Mouse (Mus musculus): ENCODE measurements around the gene Mb. TPM values are rescaled to one million over a fixed set of nuclear protein-coding genes. Genes with fewer than 3 reads are reported as not detected.

The Mb gene
- total and polyA plus RNA-seq, 3 experiments: not detected

GRCm38 (mm10) chr15:77018740-77019340 is 31.6 kb downstream of the Mb start:
- Histone ChIP-seq H3K4me1 (ENCODE audit: control insufficient read depth in 1 of 2, insufficient read depth in 2 of 2, low read length in 2 of 2) (no peaks in the 10 kb centered on the region), H3K9me3 (replicated peaks; ENCODE audit: insufficient read depth, low read length) (no peaks in the 10 kb centered on the region), H3K4me3 (ENCODE audit: control insufficient read depth in 1 of 2, insufficient read depth in 1 of 2, low read depth in 2 of 2, low read length in 2 of 2) (no peak overlapping the region), H3K79me2 (ENCODE audit: control insufficient read depth, insufficient read depth, low read length, poor library complexity) (no peaks in the 10 kb centered on the region), H3K36me3 (ENCODE audit: control insufficient read depth in 1 of 2, insufficient read depth in 2 of 2, low read length in 2 of 2) (no peaks in the 10 kb centered on the region), H3K9ac (ENCODE audit: control insufficient read depth, low read depth, low read length, poor library complexity, severe bottlenecking) (no peak overlapping the region), H3K27ac (ENCODE audit: control insufficient read depth, low read depth, low read length) (no peak overlapping the region), H3K27me3 (ENCODE audit: control insufficient read depth in 1 of 2, insufficient read depth in 2 of 2, low read length in 2 of 2) (no peaks in the 10 kb centered on the region; a peak in 1 of 4 replicates)
- peak; percentile 47 for DNase-seq (ENCODE audit: low read depth, low spot score)
- TF ChIP-seq EP300 (IDR thresholded peaks at IDR 0.05; ENCODE audit: low read depth in 1 of 2, low read length in 2 of 2) (no peak), CTCF (IDR thresholded peaks at IDR 0.05 in 2 of 3, conservative IDR thresholded peaks at IDR 0.05 in 1 of 3; ENCODE audit: control insufficient read depth in 1 of 3, insufficient read depth in 1 of 3, low read depth in 2 of 3, low read length in 3 of 3, poor library complexity in 1 of 3, severe bottlenecking in 1 of 3) (peak; percentile 24 to 48 (median 35); a peak in 5 of 6 replicates), SMC3 (IDR thresholded peaks at IDR 0.05; ENCODE audit: low read depth, low read length) (peak; percentile 55)

GRCm38 (mm10) chr15:77017897-77018296 is 32.6 kb downstream of the Mb start:
- no peaks in the 10 kb centered on the region for H3K36me3 ChIP-seq (ENCODE audit: control insufficient read depth in 1 of 2, insufficient read depth in 2 of 2, low read length in 2 of 2)
- TF ChIP-seq USF2 (IDR thresholded peaks at IDR 0.05; ENCODE audit: borderline replicate concordance in 1 of 2, insufficient read depth in 1 of 2, low read depth in 1 of 2, low read length in 2 of 2): no peak
- TF ChIP-seq MAZ (IDR thresholded peaks at IDR 0.05; ENCODE audit: low read depth, low read length): no peak
- no peak for TF ChIP-seq ETS1 (IDR thresholded peaks at IDR 0.05; ENCODE audit: low read depth, low read length)
- no peak for TF ChIP-seq CHD1 (IDR thresholded peaks at IDR 0.05; ENCODE audit: low read depth, low read length)
- TF ChIP-seq NRF1 (IDR thresholded peaks at IDR 0.05; ENCODE audit: insufficient read depth, low read depth, low read length, poor library complexity, severe bottlenecking): no peak
- no peak for TF ChIP-seq ZNF384 (IDR thresholded peaks at IDR 0.05; ENCODE audit: low read depth, low read length)
- no peak for TF ChIP-seq ZMIZ1 (IDR thresholded peaks at IDR 0.05; ENCODE audit: low read depth, low read length)
- no peak for TF ChIP-seq CTCF (IDR thresholded peaks at IDR 0.05 in 2 of 3, conservative IDR thresholded peaks at IDR 0.05 in 1 of 3; ENCODE audit: control insufficient read depth in 1 of 3, insufficient read depth in 1 of 3, low read depth in 2 of 3, low read length in 3 of 3, poor library complexity in 1 of 3, severe bottlenecking in 1 of 3)
- no peak for TF ChIP-seq RAD21 (IDR thresholded peaks at IDR 0.05; ENCODE audit: low read depth, low read length)
- H3K27me3 ChIP-seq (ENCODE audit: control insufficient read depth in 1 of 2, insufficient read depth in 2 of 2, low read length in 2 of 2): no peaks in the 10 kb centered on the region; a peak in 1 of 4 replicates
- peak; percentile 9 for DNase-seq (ENCODE audit: low read depth, low spot score)
- H3K27ac ChIP-seq (ENCODE audit: control insufficient read depth, low read depth, low read length): no peak overlapping the region
- H3K4me3 ChIP-seq (ENCODE audit: control insufficient read depth in 1 of 2, insufficient read depth in 1 of 2, low read depth in 2 of 2, low read length in 2 of 2): no peak overlapping the region
- no peaks in the 10 kb centered on the region for H3K4me1 ChIP-seq (ENCODE audit: control insufficient read depth in 1 of 2, insufficient read depth in 2 of 2, low read length in 2 of 2)
- H3K9me3 ChIP-seq (replicated peaks; ENCODE audit: insufficient read depth, low read length): no peaks in the 10 kb centered on the region
- H3K79me2 ChIP-seq (ENCODE audit: control insufficient read depth, insufficient read depth, low read length, poor library complexity): no peaks in the 10 kb centered on the region
- no peak overlapping the region for H3K9ac ChIP-seq (ENCODE audit: control insufficient read depth, low read depth, low read length, poor library complexity, severe bottlenecking)

- Histone ChIP-seq H3K4me1 (ENCODE audit: control insufficient read depth in 1 of 2, insufficient read depth in 2 of 2, low read length in 2 of 2) (no peaks in the 10 kb centered on the region), H3K27ac (ENCODE audit: control insufficient read depth, low read depth, low read length) (no peak overlapping the region), H3K9me3 (replicated peaks; ENCODE audit: insufficient read depth, low read length) (no peaks in the 10 kb centered on the region), H3K36me3 (ENCODE audit: control insufficient read depth in 1 of 2, insufficient read depth in 2 of 2, low read length in 2 of 2) (no peaks in the 10 kb centered on the region), H3K4me3 (ENCODE audit: control insufficient read depth in 1 of 2, insufficient read depth in 1 of 2, low read depth in 2 of 2, low read length in 2 of 2) (no peak overlapping the region), H3K9ac (ENCODE audit: control insufficient read depth, low read depth, low read length, poor library complexity, severe bottlenecking) (no peak overlapping the region), H3K79me2 (ENCODE audit: control insufficient read depth, insufficient read depth, low read length, poor library complexity) (no peaks in the 10 kb centered on the region), H3K27me3 (ENCODE audit: control insufficient read depth in 1 of 2, insufficient read depth in 2 of 2, low read length in 2 of 2) (no peaks in the 10 kb centered on the region; a peak in 1 of 4 replicates)
- no peak for DNase-seq (ENCODE audit: low read depth, low spot score)
- TF ChIP-seq ETS1 (IDR thresholded peaks at IDR 0.05; ENCODE audit: low read depth, low read length) (no peak), E2F4 (IDR thresholded peaks at IDR 0.05; ENCODE audit: borderline replicate concordance, low read depth, low read length) (no peak), RAD21 (IDR thresholded peaks at IDR 0.05; ENCODE audit: low read depth, low read length) (no peak), JUND (IDR thresholded peaks at IDR 0.05; ENCODE audit: low read depth, low read length) (no peak), MYC (IDR thresholded peaks at IDR 0.05; ENCODE audit: low read depth, low read length) (no peak), CTCF (IDR thresholded peaks at IDR 0.05 in 2 of 3, conservative IDR thresholded peaks at IDR 0.05 in 1 of 3; ENCODE audit: control insufficient read depth in 1 of 3, insufficient read depth in 1 of 3, low read depth in 2 of 3, low read length in 3 of 3, poor library complexity in 1 of 3, severe bottlenecking in 1 of 3) (no peak), NELFE (IDR thresholded peaks at IDR 0.05; ENCODE audit: low read depth, low read length) (no peak), CHD2 (IDR thresholded peaks at IDR 0.05; ENCODE audit: low read length) (no peak), ZC3H11A (IDR thresholded peaks at IDR 0.05; ENCODE audit: low read depth, low read length) (no peak), SMC3 (IDR thresholded peaks at IDR 0.05; ENCODE audit: low read depth, low read length) (no peak), USF2 (IDR thresholded peaks at IDR 0.05; ENCODE audit: borderline replicate concordance in 1 of 2, insufficient read depth in 1 of 2, low read depth in 1 of 2, low read length in 2 of 2) (no peak), MAZ (IDR thresholded peaks at IDR 0.05; ENCODE audit: low read depth, low read length) (no peak), EP300 (IDR thresholded peaks at IDR 0.05; ENCODE audit: low read depth in 1 of 2, low read length in 2 of 2) (no peak), SIN3A (IDR thresholded peaks at IDR 0.05; ENCODE audit: low read length) (no peak), USF1 (IDR thresholded peaks at IDR 0.05; ENCODE audit: low read depth, low read length) (no peak), POLR2AphosphoS5 (IDR thresholded peaks at IDR 0.05; ENCODE audit: borderline replicate concordance, low read depth, low read length) (no peak), POLR2AphosphoS2 (IDR thresholded peaks at IDR 0.05; ENCODE audit: low read length) (no peak)
Observed at GRCm38 (mm10) chr15:77016509-77016908, 34.0 kb downstream of the Mb start.
